Mouse (Mus musculus) cerebellum, postnatal 14 days (tissue): ENCODE measurements around the gene 4930402F06Rik.

Experiments
- DNase-seq, 2 experiments: peaks; one replicate each; pipeline ENCODE4 v3.0.0; 2021; ENCODE audit warnings: mixed read lengths in 2 of 2

The 4930402F06Rik gene

DNA sequence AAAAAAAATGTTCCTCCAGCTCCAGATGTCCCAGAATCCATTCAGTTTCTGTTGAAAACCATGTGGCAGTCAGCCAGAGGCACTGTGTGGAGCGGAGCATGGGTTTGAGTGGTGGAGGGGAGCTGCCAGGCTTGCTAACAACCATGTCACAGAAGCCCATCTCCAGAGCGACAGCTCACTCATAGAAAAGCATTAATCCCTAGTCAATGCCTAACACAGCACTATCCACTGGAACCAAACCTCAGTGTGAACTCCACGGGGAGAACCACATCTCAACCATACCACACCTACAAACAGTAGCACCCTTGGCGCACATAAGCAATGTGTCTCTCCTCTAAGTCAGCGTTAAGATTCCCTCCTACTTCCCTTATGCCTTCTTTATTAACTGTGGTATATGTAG is at the start of gene 4930402F06Rik:
Gene 4930402F06Rik (minus strand): TSS at position 80 of the 400 bp plus-strand sequence.
- peak; percentile 26 to 43 for DNase-seq

DNA sequence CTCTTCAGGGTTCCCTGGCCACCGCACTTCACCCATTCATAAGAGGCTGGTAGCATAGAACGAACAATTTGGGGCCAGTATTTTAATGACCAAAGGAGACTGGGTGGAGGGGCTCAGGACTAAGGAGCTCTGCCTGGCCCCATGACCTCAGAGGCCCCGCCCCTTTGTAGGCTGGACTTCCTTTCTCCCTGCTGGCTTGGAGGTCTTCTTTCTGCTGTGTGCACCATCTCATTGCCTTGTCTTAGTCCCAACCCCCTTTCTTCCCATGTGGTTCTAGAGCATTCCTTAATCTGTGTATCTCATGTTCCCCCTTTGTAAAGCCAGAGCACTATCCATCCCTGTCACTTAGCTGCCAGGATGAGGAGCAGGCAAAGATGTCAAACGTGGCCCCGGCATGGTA is 49.3 kb upstream of the 4930402F06Rik start:
- no peak for DNase-seq

DNA sequence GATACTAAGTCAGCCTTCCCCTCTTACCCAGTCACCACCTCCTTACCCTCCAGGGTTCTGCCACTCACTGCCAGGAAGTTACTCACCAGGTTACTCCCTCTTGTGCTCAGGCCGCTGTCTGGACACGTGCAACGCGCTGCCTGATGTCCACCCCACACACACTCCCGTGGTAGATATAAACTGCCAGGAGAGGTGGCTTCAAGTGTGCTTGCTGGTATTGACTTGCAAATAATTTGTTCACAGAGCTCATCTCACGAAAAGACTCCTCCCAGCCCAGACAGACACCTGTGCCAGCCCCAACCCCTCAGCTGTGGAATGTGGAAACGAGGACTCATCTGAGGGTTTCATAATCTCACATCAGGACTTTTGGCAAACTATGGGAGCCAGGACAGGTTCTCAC is 48.6 kb upstream of the 4930402F06Rik start:
- DNase-seq: no peak

DNA sequence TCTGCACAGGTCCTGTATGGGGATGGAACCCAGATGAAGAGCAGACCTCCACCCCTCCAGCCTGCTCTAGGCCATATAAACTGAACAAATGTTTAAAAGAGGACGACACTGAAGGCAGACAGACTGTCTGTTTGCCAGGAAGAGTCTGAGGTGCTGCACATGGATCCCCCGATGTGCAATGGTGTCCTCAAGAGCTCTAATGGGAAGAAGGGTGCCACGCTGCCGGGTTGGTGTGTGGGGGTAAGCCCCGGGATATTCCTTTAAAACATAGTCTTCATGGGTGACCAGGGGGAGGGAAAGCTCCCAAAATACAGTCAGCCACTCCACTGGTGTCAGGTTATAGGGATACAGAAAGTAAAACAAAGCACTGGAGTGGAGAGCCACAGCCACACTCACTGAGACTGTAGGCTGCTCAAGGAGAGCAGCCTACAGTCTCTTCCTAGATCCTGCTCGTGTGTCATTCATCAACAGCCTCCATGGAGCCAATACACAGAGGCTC is 47.8 kb upstream of the 4930402F06Rik start:
- DNase-seq: no peak

DNA sequence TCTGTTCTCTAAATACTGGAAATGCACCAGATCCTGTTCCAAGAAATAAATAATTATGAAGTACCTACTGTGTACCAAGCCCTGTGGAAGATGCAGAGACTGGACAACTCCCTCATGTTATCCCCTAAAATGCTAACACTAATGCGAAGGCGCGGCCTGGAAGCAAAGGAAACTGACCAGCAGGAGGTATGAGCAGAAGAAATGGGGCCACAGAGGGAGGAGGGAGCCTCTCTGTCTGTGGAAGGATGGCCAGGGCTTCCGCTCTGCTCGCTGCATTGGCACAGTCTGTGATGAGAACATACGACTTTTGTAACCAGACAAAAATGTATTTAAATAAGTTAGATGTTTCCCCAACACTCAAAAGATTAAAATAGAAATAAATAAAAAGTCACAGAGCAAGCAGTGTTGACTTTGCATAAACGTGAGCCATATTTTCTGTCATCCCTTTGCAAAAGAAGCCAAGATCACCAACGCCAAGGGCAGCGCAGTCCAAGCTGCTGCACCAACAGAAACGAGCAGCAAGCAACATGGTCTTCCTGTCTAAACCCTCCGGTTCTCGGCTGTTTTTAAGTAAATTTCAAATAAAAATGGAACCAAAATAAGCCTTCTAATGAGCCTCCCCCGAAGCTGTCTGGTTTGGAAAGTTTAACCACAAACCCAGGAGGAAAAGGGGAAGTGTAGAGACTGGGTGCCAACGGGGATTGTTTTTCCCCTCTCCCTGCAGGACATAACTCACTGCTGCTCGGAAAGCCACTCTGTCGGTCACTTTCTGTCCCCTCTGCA is 47.2 kb upstream of the 4930402F06Rik start:
- DNase-seq: peak; percentile 38 to 43

DNA sequence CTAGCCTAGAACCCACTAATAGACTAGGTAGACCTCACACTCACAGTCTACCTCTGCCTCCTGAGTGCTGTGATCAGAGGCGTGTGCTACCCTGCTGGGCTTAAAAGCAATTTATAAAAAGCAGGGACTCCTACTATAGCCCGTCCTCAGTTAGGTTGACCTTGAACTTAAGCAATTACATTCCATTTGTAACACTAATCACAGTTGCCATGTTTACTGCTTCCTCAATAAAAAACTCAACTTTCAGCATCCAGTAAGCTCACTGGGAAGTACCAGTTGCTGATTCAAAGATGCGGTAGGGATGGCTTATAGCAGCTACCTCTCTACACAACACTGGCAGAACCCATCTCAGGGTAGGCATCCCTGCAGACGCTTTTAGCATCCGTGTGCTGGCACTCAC is 46.4 kb upstream of the 4930402F06Rik start:
- no peak for DNase-seq

DNA sequence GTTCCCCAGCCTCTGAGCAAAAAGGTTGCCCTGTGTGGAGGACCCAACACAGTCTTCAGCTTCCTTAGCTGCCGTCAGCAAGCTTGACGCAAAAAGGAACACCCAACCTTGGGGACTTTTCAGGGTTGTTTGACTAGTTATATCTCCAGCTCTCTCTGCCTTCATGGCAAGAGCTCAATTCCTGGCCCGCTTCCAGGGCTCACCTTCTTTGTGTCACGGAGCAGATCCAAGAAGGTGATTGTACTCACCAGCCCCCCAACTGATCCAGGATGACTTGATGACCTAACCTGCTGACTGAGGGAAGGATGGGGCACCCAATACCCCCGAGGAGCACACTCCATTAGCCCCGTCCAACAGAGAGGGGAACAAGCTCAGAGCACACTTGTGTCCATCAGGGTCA is 45.1 kb upstream of the 4930402F06Rik start:
- peak in 1 of 2 experiments; percentile 34 for DNase-seq

DNA sequence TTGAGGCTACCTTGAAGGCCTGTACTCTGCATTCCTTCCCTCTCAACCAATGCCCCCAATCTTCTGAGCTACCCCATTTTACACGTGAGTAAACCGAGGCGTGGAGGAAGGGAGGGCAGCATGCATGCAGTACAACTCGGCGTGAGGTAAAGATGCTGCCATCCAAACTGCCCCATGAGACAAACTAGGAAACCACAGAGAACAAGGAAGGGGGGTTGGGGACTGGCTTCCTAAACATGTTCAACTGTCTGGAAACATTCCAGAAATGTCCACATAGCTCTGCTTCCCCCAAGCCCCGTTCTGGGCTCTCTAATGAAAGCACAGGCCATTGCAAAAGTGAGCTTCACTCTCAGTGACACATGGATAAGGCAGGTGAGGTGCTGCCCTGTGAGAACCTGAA is 44.4 kb upstream of the 4930402F06Rik start:
- DNase-seq: no peak

DNA sequence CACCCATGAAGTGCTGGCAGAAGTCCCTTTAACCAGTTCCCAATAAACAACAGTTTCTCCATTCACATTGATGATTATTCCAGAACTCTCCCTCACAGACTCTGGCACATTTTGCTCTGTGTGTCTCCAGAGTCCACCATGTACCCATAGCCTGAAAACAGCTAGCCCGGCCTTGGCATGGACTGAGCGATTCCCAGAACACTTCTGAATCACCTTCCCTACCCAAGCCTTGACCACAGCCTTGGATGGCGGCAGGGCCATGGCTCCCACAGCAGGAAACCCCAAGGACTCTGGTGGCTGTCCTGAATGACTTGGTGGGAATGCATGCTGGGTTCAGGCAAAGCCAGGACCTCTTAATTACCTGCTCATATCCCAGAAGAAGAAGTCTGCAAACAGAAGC is 43.5 kb upstream of the 4930402F06Rik start:
- DNase-seq: no peak

DNA sequence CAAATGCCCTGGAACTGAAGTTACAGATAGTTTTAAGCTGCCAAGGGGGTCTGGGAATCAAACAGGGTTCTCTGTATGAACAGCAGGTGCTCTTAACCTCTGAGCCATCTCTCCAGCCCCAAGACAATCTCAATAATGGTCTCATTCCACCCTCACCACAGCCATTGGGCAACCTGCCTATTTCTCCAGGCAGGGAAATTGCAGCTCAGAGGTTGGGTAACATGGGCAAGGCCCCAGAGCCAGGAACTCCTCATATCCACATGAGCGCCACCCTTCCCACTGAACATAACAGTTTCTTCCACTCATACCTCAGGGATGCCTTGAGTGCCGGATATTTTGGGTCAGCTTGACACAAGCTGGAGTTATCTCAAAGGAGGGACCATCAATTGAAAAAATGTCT is 40.8 kb upstream of the 4930402F06Rik start:
- DNase-seq: no peak

DNA sequence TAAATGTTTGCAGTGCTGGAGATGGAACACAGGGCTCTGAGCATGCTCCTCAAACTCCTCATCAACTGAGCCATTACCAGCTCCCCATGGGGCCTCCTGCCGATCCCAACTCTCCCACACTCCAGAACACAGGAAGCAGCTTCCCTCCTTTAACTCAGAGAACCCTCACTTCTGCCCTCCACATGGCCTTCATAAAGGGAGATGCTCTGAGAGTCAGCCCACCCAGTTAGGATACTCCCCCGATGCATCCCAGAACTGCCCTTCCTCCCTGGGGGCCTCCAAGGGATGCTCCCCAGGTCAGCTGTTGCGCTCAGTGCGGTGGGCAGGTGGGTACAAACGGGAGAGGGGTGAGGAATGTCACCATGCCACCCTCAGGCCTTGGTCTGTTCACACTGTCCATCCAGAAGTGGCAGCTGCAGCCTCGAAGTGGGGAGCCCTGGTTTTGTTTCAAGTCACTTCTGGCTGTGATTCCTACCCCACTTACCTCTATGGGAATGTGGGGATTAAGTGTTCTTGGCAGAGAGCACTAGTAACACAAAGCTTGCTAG is 37.7 kb upstream of the 4930402F06Rik start:
- no peak for DNase-seq

DNA sequence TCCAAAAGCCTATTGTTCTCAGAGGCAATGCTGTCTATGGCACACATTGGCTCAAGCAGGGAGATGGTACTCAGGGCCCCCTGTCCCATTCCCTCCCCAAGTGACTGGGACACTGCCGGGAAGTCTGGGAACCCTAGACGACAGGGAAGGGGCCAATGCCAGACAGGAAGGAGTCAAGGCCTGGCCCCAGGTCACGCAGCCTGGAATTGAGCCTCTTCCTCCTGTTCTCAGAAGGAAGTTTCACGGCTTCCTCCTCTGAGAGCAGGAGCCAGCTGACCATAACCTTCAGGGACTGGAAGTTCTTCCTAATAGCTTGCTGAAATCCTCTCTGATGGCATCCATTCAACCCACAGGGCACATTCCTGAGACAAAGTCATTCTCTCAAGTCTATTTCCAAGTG is 36.5 kb upstream of the 4930402F06Rik start:
- no peak for DNase-seq

DNA sequence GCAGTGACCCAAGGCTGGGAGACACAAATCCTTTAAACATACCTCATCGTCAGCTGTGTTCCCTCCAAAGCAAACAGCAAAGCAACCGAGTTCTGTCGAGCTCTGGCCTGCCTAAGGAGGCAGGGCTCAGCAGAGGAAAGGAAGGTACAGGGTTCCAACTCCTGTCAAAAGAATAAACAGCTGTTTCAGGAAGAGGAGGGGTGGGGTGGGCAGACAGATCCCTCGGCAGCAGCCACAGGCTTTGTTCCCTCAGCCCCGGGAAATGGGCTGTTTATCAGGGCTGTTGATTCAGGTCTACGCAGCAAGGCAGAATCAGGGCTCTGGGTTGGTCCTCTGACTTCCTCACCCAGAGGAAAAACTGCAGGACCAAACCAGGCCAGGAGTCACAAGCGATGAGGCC is 35.5 kb upstream of the 4930402F06Rik start:
- DNase-seq: no peak

DNA sequence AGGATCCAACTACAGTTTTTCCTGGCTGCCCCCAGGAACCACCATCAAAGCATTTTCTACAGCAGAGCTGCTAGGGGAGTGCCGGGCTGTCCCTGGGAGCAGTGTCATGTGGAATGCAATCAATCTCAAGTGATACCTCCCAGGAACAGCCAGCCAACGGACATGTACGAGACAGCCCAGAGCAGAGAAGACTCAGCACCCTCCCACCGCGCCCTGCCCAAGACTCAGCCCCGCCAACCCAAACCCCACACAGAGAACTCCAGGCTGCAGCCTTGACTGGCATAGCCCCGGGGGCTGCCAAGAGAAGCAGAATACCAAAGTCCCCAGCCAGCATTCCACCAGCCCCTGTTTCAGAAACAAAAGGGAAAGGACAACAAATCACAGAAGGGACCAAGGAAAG is 35.0 kb upstream of the 4930402F06Rik start:
- no peak for DNase-seq

DNA sequence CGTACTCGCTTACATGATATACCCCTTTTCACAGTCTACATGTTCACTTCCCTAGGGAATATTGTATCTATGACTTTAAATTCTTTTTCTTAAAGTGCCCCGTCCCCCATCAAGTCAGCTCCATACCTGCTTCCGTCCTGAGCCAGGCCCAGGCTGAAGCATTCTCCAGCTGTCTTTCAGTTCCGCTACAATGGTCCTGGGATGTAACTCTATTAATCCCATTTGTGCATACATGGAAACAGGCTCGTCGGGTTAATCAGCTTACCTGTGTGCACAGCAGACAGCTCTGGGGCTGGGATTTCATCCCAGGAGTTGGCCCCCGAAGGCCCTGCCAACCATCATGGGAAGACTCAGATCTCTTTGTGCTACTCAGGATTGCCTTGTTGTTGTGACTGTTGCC is 33.8 kb upstream of the 4930402F06Rik start:
- DNase-seq: no peak

DNA sequence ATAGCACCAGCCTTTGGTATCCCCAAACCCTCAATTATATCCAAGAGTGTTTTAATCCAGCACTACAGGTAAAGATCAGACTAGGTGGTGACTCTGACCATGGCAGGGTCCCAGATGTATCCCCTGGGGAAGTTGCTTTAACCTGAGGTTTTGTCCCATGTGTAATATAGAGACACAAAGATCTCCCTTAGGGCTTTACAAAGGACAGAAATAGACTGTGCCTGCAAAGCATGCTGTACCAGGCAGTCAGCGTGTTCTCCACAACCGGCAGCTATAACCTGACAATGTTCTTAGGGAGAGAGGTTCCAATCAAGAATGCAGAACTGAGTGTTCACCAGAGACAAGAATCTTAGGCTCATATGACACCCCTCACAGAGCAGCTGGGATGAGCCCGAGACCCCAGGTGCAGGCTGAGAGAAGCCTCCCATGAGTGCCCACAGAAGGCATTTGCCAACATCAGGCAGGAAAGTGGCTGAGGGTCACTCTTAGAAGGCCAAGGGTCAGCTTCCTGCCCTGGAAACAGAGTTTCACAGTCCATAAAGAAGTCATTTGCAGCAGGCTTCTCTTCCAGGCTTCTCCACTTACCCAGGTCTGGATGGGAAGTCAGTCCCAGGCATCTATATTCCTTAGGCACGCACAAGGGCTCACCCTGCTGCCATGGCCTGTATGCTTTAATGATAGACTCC is 31.8 kb upstream of the 4930402F06Rik start:
- DNase-seq: no peak

DNA sequence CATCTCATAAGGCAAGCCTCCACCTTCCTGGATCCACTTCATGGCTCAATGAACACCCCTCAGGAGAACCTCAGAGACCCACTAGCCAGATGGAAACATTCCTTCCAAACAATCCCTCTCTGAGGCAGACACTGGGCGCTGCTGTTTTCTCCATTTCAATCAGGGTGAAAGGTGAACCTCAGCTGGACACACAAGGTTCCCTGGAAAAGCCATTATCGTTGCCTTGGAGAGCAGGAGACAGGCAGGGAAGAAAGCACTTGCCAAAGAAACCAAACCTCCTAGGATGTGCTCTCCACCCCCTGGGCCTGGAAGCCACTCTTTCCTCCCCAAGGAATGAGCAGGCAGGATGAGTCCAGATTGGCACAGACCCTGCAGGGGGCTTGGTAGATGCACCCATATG is 30.6 kb upstream of the 4930402F06Rik start:
- DNase-seq: no peak

DNA sequence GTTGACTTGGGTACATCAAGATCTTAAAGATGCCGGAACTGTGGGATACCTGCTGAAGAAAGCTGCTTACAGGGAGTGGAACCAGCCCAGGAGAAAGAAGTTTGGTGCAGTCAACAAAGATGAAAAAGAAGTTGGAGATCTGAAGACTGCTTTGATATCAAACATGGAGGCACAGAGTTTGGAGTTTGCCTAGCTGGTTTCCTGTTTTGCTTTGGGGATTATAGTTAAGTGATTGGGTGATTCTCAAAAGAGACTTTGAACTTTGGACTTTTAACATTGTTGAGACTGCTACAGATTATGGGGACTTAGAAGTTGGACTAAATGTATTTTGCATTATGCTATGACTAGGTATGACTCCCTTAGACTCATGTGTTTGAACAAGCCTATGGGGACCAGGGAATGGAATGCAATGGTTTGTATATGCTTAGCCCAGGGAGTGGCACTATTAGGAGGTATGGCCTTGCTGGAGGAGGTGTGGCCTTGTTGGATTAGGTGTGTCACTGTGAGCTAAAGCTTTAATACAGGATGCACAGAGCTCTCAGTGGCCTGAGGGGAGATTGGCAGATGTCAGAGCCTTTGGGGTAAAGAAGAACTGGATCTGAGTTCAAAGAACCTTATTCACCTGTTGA is 26.9 kb upstream of the 4930402F06Rik start:
- no peak for DNase-seq

DNA sequence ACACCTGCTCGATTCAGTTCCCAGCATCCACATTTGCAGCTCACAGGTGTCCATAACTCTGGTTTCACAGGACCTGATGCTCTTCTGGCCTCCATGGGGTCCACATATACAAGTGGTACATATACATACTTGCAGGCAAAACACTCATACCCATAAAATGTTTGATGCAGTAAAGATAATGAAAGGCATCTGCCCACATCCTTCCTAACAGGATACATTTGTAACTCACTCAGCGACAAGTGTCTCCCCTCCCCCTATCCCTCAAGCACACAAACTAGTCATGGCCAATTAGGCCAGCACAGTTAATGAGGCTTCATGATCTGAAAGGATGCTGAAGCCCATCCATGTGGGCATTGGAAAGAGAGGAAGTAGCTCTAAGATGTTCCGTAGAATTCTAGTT is 25.4 kb upstream of the 4930402F06Rik start:
- DNase-seq: no peak

DNA sequence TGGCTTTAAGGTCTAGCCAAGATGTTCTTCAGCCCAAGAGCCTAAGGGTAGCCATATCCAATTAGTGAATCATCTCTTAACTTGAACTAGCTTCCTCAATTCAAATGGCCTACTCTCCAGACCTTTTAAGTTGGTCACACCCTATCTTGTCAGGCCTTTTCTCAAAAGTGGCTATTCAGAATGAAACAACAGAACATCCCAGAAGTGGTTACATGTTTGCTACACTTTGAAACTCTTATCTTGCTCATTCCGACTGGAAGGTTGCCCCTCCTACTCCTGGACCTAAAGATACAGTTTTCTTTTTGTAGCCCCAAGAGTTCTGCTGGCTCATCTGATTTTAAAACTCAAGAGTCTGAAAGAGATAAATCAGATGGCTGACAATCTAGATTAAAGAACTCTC is 23.7 kb upstream of the 4930402F06Rik start:
- DNase-seq: no peak

DNA sequence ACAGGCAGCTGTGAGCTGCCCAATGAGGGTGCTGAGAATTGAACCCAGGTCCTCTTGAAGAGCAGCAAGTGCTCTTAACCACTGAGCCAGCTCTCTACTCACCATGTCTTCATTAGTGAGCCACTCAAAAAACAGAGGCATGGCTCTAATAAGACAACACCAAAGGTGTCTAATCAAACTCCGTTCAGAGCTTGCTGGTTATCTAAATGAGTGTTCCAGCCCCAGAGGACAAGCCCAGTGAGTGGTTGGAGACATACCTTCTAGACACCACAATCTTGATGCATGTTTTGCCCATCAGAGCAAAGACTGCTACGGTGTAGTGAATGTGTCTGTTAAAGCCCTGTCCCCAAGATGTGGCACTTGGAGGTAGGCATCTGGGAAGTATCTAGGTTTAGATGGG is 22.7 kb upstream of the 4930402F06Rik start:
- no peak for DNase-seq

DNA sequence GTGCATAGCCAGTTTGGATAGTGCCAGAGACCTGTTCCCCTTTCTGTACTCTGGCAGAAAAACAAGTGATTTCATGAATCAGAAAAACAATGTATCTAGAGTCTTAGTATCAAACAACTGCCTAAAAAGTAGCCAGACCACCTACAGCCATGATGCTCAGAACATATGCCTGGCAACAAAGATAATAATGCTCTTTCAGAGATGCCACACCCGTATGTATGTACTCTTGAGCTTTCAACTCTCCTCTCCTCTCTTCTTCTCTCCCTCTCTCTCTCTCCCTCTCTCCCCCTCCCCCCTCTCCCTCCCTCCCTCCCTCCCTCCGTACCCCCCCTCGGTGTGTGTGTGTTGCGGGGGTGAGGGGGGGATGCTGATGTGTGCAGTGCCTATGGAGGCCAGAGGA is 22.3 kb upstream of the 4930402F06Rik start:
- DNase-seq: no peak

DNA sequence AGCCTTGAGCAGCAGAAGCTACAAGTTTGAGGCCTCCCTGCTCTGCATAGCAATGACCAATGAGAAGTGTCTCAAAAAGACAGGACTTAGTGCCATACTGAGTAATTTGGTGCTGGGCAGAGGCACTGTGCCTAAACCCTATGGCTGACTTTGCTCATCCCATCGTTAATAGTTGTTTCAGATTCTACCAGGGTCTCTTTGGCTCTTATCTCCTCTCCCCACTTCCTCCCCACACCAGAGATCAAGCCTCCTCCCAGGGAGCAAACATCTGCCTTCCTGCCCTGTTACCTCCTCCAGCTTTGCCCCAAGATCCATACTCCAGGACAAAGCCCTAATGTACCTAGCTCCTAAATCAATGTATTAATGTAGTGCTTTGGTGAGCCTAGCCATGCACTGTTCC is 20.3 kb upstream of the 4930402F06Rik start:
- no peak for DNase-seq

DNA sequence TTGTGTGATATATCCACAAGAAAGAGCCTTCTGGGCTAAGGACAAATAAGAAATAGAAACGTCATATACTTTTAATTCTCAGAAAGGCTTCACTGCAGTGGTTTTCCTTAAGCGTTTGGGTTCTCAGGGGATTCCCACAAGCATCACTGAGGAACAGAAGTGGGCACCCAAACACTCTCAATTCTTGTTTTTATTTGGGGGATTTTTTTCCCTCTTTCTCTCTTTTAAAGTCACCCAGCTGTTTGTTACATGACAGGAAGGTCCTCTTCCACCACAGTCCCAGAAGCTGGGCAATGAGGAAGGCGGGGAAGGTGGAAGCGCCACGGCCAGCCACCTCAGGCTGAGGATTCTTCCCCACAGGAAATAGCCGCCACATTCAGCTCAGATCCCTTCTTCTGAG is 19.5 kb upstream of the 4930402F06Rik start:
- DNase-seq: no peak
